Mouse (Mus musculus) forebrain, embryonic 11.5 days (tissue): ENCODE measurements at regions not wholly inside any gene's neighbourhood (a gene's known extent, or its start where the extent isn't known, plus 50 kb on each side); places are given as distances from the start of the nearest gene placed in this dataset.

Source experiments
- ATAC-seq: fragments of 200-750 bp; cut with Nextera tagmentation; replicated peaks from 2 replicates; pipeline ENCODE4 v1.8.0; 2017; ENCODE audit warnings: moderate TSS enrichment; ENCODE audit not compliant: low FRiP score
- DNase-seq: peaks from one replicate; pipeline ENCODE4 v3.0.0-alpha.2; 2017; ENCODE audit warnings: low spot score
- H3K27ac ChIP-seq: fragments of 300-500 bp; sonication (generic); 2 replicates; pipeline ENCODE4 v1.5.1; 2014; ENCODE audit warnings: low read depth, low read length
- H3K27me3 ChIP-seq: fragments of 300-500 bp; sonication (generic); 2 replicates; pipeline ENCODE4 v1.6.1; 2014; ENCODE audit warnings: mild to moderate bottlenecking, low read length, mixed read lengths; ENCODE audit not compliant: control insufficient read depth, insufficient read depth
- H3K36me3 ChIP-seq: fragments of 300-500 bp; sonication (generic); 2 replicates; pipeline ENCODE4 v1.6.1; 2014; ENCODE audit warnings: mild to moderate bottlenecking, low read length, moderate library complexity, mixed read lengths; ENCODE audit not compliant: control insufficient read depth, insufficient read depth
- H3K4me1 ChIP-seq: fragments of 300-500 bp; sonication (generic); replicated peaks from 2 replicates; pipeline ENCODE4 v1.6.1; 2014; ENCODE audit warnings: low read length, mixed read lengths; ENCODE audit not compliant: control insufficient read depth, insufficient read depth
- H3K4me2 ChIP-seq: fragments of 300-500 bp; sonication (generic); 2 replicates; pipeline ENCODE4 v1.6.1; 2014; ENCODE audit warnings: low read depth, mild to moderate bottlenecking, low read length, moderate library complexity, mixed read lengths; ENCODE audit not compliant: severe bottlenecking
- H3K4me3 ChIP-seq: fragments of 300-500 bp; sonication (generic); 2 replicates; pipeline ENCODE4 v1.5.1; 2014; ENCODE audit warnings: low read depth, low read length
- H3K9ac ChIP-seq: fragments of 300-500 bp; sonication (generic); 2 replicates; pipeline ENCODE4 v1.6.1; 2014; ENCODE audit warnings: low read length
- H3K9me3 ChIP-seq: fragments of 300-500 bp; sonication (generic); 2 replicates; pipeline ENCODE4 v1.6.1; 2016; ENCODE audit warnings: low read length, mixed read lengths; ENCODE audit not compliant: control insufficient read depth
- WGBS: fragments of 180-500 bp; shearing (Covaris S2); extraction: QIAGEN DNeasy Blood & Tissue Kit; methylation state at CpG from one replicate; pipeline ENCODE4 v1.1.7; 2014; 5-methylcytosine and 5-hydroxymethylcytosine counted together

- H3K4me1 ChIP-seq: no peaks in the 10 kb centered on the region
- no peak for ATAC-seq
- no peaks in the 10 kb centered on the region for H3K36me3 ChIP-seq
- no peak overlapping the region for H3K4me2 ChIP-seq
- WGBS: 75% methylated on average over 12 of the region's 12 CpGs
- no peak for DNase-seq
- no peak overlapping the region for H3K4me3 ChIP-seq
- H3K9ac ChIP-seq: no peak overlapping the region
- no peaks in the 10 kb centered on the region for H3K9me3 ChIP-seq
- no peaks in the 10 kb centered on the region for H3K27me3 ChIP-seq
- no peak overlapping the region for H3K27ac ChIP-seq
These were observed 160.1 kb downstream of the Kcna5 start for GRCm38 (mm10) chr6:126374970-126375620.

GRCm38 (mm10) chr6:126371971-126372370, 163.2 kb downstream of the Kcna5 start:
- no peak for ATAC-seq
- peak; percentile 64 for DNase-seq
- Histone ChIP-seq H3K9ac (no peak overlapping the region), H3K4me1 (no peaks in the 10 kb centered on the region), H3K4me3 (no peak overlapping the region), H3K27ac (no peak overlapping the region), H3K36me3 (no peaks in the 10 kb centered on the region), H3K4me2 (no peak overlapping the region), H3K9me3 (no peaks in the 10 kb centered on the region), H3K27me3 (no peaks in the 10 kb centered on the region)
- 69% methylated on average over 5 of the region's 5 CpGs for WGBS

GRCm38 (mm10) chr6:126371489-126371888, 163.7 kb downstream of the Kcna5 start:
- ATAC-seq (no peak), DNase-seq (no peak)
- H3K9ac ChIP-seq: no peak overlapping the region
- no peaks in the 10 kb centered on the region for H3K4me1 ChIP-seq
- H3K36me3 ChIP-seq: no peaks in the 10 kb centered on the region
- H3K27ac ChIP-seq: no peak overlapping the region
- no peaks in the 10 kb centered on the region for H3K27me3 ChIP-seq
- H3K4me2 ChIP-seq: no peak overlapping the region
- WGBS: 77% methylated on average over 2 of the region's 2 CpGs
- H3K4me3 ChIP-seq: no peak overlapping the region
- no peaks in the 10 kb centered on the region for H3K9me3 ChIP-seq

- 90% methylated on average over 8 of the region's 8 CpGs for WGBS
- Histone ChIP-seq H3K27ac (no peak overlapping the region), H3K36me3 (no peaks in the 10 kb centered on the region), H3K4me2 (no peak overlapping the region), H3K9me3 (no peaks in the 10 kb centered on the region), H3K4me1 (no peaks in the 10 kb centered on the region), H3K27me3 (no peaks in the 10 kb centered on the region), H3K9ac (no peak overlapping the region), H3K4me3 (no peak overlapping the region)
- DNase-seq (no peak), ATAC-seq (no peak)
These were observed 169.7 kb downstream of the Kcna5 start for GRCm38 (mm10) chr6:126365495-126365894.

GRCm38 (mm10) chr6:126362331-126362730, 172.9 kb downstream of the Kcna5 start:
- ATAC-seq (no peak), DNase-seq (no peak)
- H3K4me1 ChIP-seq: no peaks in the 10 kb centered on the region
- no peaks in the 10 kb centered on the region for H3K27me3 ChIP-seq
- H3K4me2 ChIP-seq: no peak overlapping the region
- no peak overlapping the region for H3K27ac ChIP-seq
- H3K36me3 ChIP-seq: no peaks in the 10 kb centered on the region
- H3K9ac ChIP-seq: no peak overlapping the region
- H3K9me3 ChIP-seq: no peaks in the 10 kb centered on the region
- no peak overlapping the region for H3K4me3 ChIP-seq
- 70% methylated on average over 3 of the region's 3 CpGs for WGBS

GRCm38 (mm10) chr6:126353346-126353745, 181.9 kb downstream of the Kcna5 start:
- no peak for ATAC-seq
- Histone ChIP-seq H3K4me1 (no peaks in the 10 kb centered on the region), H3K27ac (no peak overlapping the region), H3K4me3 (no peak overlapping the region), H3K4me2 (no peak overlapping the region), H3K9me3 (no peaks in the 10 kb centered on the region), H3K27me3 (no peaks in the 10 kb centered on the region), H3K9ac (no peak overlapping the region), H3K36me3 (no peaks in the 10 kb centered on the region)
- DNase-seq: no peak
- 47% methylated on average over 2 of the region's 2 CpGs for WGBS

GRCm38 (mm10) chr6:126350476-126350875, 183.8 kb upstream of the Ntf3 start:
- Histone ChIP-seq H3K4me3 (no peak overlapping the region), H3K27me3 (no peaks in the 10 kb centered on the region), H3K9ac (no peak overlapping the region), H3K4me2 (no peak overlapping the region), H3K36me3 (no peaks in the 10 kb centered on the region), H3K27ac (no peak overlapping the region), H3K4me1 (no peaks in the 10 kb centered on the region), H3K9me3 (no peaks in the 10 kb centered on the region)
- WGBS: 63% methylated on average over 2 of the region's 2 CpGs
- DNase-seq: peak; percentile 25
- no peak for ATAC-seq

GRCm38 (mm10) chr6:126349905-126350304, 183.2 kb upstream of the Ntf3 start:
- DNase-seq (peak; percentile 8), ATAC-seq (no peak)
- no peaks in the 10 kb centered on the region for H3K4me1 ChIP-seq
- H3K27ac ChIP-seq: no peak overlapping the region
- no peaks in the 10 kb centered on the region for H3K9me3 ChIP-seq
- WGBS: 28% methylated on average over 2 of the region's 2 CpGs
- no peak overlapping the region for H3K4me3 ChIP-seq
- H3K9ac ChIP-seq: no peak overlapping the region
- H3K27me3 ChIP-seq: no peaks in the 10 kb centered on the region
- no peak overlapping the region for H3K4me2 ChIP-seq
- H3K36me3 ChIP-seq: no peaks in the 10 kb centered on the region

GRCm38 (mm10) chr6:126345221-126345620, 178.5 kb upstream of the Ntf3 start:
- no peak overlapping the region for H3K4me3 ChIP-seq
- no peaks in the 10 kb centered on the region for H3K27me3 ChIP-seq
- no peak overlapping the region for H3K9ac ChIP-seq
- H3K27ac ChIP-seq: no peak overlapping the region
- WGBS: 81% methylated on average over 5 of the region's 5 CpGs
- no peaks in the 10 kb centered on the region for H3K36me3 ChIP-seq
- H3K4me2 ChIP-seq: no peak overlapping the region
- no peak for DNase-seq
- H3K4me1 ChIP-seq: no peaks in the 10 kb centered on the region
- H3K9me3 ChIP-seq: no peaks in the 10 kb centered on the region
- ATAC-seq: no peak
